Mouse (Mus musculus) mesoderm, embryonic 11.5 days (tissue): ENCODE measurements around the gene Sez6.
A peak's percentile ranks its signal among the peaks of the same experiment; 100 is the strongest.

Experiments
- DNase-seq: peaks from one replicate; pipeline ENCODE4 v3.0.0-alpha.2; 2012; ENCODE audit warnings: low read depth, low spot score

Gene Sez6

DNA sequence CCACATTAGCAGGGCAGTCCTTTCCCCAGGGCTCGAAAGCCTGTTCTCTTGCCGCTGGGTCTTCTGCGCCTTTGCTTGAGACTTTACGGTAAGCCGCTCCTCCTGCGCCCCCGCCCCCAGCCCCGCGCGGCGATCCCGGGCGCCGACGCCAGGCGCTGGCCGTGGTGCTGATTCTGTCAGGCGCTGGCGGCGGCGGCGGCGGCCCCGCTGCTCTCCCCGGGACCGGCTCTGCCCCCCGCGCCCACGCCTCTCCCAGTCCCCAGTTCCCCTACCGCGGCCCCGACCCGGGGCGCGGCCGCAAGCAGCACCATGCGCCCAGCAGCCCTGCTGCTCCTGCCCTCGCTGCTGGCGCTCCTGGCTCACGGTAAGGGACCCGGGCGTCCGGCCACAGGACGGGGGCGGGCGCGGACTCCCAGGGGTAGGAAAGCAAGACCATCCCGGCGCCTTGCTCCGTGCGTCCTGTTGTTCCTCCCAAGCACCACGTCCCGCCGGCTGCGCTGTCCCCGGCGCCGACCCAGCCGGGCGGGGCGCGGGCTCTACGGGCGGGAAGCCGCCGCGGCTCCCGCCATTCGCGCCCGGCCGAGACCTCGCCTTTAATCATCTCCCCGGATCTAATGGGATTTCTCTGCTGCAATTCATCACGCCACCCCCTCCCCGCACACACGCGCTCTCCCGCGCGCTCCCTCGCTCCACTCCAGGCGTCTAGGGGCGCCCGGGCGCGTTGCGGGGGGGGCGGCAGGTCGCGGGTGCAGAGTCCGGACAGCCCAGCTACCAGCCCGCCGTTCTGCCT is at the start of gene Sez6:
Gene Sez6 (plus strand): TSS at position 50 of the 790 bp plus-strand sequence.
- DNase-seq = peak; percentile 84

GRCm38 (mm10) chr11:77884524-77885245 is 45.9 kb upstream of the Sez6 start:
- no peak for DNase-seq

DNA sequence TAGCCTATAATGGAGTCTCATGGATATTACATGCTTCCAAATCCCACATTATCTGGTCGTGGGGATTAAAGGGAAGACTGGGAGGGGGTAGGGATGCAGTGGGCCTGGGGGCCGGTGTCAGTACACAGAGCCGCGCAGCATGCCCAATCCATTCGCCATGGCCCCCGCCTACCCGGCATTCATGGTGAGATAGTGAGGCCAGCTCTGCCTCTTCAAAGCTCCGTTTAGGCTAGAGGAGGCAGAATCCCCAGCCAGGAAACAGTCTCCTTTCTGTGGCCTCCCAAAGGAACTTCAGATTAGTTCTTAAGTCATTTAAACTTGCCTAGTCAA is 45.4 kb upstream of the Sez6 start:
- DNase-seq = peak; percentile 71

DNA sequence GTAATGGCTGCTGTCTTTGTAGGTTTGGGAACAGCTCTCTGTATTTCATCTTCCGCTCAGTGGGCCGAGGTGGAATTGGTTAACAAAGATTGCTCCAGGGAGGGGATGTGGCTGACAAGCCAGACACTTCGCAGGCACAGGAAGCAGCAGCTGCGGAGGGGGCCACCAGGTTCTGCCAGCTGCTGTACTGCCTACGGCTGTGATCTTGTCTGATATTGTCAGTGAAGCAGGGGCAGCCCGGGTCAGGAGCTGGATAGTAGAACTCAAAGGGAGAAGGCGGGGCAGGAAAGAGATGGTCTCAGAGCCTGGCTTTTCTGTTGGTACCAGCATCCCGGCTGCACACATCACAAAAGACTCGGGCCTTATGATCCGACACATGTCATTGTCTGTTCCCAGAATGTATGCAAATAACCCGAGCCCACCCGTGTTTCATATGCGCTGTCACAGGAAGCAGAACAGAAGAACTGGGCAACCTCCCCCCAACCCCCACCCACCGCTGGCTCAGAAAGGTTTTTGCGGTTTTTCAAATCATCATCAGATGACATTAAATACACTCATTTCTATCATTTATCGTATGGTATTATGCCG is 43.1 kb upstream of the Sez6 start:
- no peak for DNase-seq

DNA sequence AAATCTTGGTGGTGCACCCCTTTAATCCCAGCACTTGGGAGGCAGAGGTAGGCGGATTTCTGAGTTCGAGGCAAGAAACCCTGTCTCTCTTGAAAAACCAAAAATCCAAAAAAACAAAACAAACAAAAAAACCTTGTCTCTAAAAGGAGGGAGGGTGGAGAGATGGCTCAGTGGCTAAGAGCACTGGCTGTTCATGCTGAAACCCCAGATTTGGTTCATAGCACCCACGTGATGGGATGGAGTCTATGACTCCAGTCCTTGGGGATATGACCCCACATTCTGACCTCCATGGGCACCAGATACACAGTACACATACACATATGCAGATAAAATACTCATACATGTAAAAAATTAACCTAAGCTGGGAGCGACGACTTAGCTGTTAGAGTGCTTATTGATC is 41.8 kb upstream of the Sez6 start:
- DNase-seq = no peak

GRCm38 (mm10) chr11:77889484-77889883 is 41.1 kb upstream of the Sez6 start:
- no peak for DNase-seq

GRCm38 (mm10) chr11:77890648-77891258 is 39.8 kb upstream of the Sez6 start:
- no peak for DNase-seq

DNA sequence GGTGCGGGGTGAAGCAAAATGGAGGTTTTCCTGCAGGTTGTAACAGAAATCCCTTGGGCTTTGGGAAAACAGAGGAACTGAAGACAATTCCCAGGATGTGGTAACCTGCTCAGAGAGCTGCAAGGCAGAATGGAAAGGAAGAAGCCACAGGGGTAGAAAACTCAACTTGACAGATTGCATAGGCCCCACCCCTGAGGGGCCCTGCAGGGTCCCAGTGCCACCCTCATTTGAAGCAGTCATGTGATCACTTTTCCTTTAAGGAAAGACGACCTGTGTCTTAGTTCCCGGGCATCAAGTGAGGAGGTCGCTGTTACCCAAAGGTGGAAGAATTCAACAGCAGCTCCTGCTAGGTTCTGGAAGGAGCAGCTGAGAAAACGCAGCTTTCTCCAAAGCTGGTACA is 37.7 kb upstream of the Sez6 start:
- DNase-seq = no peak

DNA sequence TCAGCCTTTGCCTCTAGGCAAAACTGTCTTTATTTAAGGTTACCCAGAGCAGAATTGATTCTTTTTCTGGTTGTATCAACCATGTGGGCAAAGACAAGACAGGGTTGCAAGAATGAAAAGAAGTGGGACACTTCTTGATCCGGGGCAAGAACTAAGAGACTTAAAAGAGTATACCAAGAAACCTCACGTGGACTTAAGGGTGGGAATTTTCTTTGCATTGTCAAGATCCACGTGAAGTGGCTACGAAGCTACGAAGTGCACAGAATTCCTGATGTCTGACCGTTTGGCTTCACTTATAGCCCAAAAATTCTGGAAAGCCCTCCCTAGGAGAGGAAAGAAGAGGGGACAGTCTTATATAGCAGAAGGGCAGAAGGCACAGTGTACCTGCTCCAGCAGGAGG is 37.3 kb upstream of the Sez6 start:
- DNase-seq = no peak

GRCm38 (mm10) chr11:77893787-77894718 is 36.5 kb upstream of the Sez6 start, which contains the start of gene Pipox:
Gene Pipox, minus strand, starts transcription at chr11:77894096.
- peak; percentile 85 for DNase-seq

- no peak for DNase-seq
Observed at GRCm38 (mm10) chr11:77894967-77895366, 35.6 kb upstream of the Sez6 start.

GRCm38 (mm10) chr11:77896011-77896410 is 34.6 kb upstream of the Sez6 start:
- no peak for DNase-seq

DNA sequence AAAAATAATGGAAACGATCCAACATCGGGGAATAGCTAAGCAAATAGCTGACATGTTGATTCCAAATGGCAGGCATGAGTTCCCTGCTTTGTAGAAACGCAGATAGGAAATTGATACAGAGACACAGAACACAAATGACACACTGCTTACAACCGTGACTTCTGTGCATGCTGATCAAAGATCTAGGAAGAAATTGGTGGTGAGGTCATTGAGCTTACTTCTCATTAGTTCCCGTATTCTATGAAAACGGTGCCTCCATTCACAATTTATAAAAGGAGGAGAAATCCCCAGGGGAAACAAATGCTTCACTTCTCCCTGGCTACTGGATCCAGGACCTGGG is 34.1 kb upstream of the Sez6 start:
- DNase-seq = no peak

DNA sequence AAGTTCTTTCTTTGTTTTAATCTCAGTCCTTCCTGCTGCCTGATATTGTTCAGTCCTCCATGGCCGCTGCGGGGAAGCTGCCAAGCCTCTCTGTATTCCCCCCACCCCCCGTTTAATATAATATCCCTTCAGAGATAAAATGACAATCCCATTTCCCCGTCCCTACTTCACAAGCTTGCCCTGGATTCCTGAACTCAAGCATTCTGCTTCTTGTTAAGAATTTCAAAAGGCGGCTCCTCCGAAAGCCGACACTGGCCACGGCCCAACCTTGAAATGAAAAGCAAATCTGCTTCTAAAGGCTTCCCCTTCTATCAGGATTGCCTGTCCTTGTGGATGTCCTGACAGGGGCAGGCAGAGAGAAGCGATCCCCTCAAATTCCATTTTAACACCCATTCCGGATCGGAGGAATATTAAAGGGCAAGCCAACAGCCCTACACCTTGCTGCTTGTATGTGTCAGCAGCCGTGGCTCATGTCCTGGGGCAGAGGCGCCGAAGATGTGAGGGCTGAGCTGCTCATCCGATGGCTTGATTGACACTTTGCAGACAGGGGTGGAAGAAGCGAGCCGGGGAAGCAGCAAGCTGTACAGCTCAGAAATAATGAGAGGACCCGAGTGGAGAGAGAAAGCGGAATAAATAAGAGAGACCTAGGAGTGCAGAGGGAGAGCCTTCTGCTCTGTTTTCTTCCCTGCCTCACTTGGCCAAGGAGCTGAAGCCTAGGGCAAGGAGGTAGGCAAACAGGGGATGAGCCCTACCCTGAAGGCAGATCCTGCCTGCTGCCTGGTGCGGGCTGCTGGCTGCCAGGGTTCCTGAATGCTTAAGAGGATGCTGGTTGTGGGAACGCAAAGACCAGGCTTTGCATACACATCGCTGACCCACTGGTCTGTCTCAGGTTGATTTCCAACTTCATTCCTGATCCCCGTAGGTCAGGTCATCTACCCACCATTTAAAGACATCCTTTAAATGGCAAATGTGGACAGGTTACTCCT is 33.5 kb upstream of the Sez6 start:
- DNase-seq = no peak

DNA sequence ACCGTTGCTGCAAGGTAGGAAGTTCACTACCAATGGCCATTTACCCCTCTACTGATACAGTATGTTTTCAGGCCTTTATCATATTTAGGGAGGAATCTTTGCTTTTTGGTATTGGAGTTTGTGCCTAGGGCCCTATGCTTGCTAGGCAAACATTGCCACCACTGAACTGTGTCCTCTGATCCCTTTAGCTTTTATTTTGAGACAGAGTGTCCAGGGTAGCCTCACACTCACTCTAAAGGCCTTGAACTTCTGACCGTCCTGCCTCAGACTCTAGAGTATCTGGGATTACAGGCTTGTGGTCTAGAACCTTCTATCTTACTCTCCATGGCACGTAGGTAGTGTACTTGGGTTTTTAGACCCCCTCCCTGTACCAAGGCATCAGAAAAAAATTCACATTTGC is 30.4 kb upstream of the Sez6 start:
- DNase-seq = no peak

- no peak for DNase-seq
Observed at GRCm38 (mm10) chr11:77900696-77901095, 29.9 kb upstream of the Sez6 start.

GRCm38 (mm10) chr11:77901366-77901765 is 29.2 kb upstream of the Sez6 start:
- no peak for DNase-seq

DNA sequence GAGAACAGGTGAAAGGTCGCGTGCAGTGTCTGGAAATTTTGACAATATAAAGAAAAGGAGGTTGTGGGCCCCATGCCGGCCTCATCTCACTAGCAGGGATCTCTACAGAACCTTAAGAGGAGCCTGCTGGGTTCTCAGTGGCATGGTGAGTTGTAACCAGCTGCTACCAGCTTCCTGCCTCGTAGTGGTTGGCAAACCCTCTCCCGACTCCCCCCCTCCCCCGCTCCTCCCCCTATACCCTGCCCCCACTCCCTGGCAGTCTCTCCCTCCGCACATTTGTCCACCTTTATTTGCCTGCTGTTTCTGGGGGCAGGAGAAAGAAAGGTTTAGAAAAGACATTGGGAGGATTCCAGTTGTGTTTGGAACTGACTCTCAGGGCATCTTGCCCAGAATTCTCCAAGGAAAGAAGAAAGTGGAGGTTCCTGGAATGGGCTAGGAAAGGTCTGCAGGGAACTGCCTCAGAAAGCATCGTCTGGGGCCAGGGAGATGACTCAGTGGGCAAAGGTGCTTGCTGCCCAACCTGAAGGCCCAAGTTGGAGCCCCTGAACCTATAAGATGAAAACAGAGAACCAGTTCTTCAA is 28.7 kb upstream of the Sez6 start:
- no peak for DNase-seq

DNA sequence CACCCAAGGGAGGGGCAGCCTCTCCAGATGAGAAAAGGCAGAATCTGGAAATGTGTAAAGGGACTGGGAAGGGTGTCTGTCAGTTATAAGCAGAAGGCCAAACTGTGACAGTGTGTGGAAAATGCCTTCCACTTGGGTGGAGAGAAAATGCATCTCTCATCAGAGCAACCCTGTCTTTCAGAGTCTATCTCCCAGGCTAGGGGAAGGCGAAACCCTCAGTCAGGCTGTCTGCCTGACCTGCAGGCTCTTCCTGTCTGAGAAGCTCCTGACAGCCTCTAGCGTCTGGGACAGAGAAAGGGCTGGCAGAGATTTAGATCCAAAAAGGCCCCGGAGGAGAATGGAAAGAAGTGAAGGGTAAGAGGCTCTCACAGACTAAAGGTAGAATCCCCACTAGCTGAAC is 26.8 kb upstream of the Sez6 start:
- no peak for DNase-seq

GRCm38 (mm10) chr11:77904707-77905106 is 25.9 kb upstream of the Sez6 start:
- DNase-seq = no peak
